Mouse (Mus musculus): ENCODE data around the gene Akap11.
"Not testable (repeated sequence)": the region's sequence is repeated elsewhere in the genome, so short reads cannot be mapped to it uniquely, and the experiment has no call there.

Akap11 gene

DNA sequence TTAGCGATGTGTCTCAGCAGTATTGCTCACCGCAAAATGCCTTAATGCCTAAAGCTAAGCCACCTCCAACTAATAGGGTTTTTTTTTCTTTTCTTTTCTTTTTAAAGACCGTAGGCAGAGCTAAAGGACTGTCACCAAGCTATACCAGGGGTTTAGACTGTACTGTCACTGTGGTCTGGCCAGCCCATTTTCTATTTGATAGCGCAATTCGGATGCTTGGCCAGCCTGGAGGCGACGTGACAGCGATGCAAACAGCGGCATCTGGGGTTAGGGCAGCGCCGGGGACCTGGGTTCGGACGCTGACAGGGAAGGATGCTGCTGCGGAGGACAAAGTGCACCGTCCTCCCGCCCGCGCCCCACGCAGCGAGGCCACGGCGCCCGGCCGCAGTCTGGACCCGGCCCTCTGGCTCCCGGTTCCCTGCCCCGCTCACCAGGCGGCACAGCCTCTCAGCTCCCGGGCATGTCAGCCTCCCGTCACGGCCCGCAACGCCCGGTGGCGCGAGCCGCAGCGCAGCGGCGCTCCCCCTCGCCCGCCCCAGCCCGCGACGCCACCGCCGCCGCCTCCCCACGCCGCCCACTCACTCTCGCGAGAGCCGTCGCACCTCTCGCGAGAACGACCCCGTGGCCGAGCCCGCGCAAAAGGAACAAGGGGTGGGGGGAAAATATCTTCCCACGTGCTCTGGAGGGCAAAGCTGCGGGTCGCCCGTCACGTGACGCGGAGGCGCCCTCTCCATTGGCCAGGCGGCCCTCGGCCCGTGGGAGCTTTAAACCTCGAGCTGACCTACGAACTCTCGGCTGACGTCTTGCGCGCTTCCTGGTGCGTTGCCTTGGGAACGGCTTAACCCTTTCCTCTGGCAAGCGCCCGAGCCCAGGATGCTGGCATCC is at the start of gene Akap11:
Gene Akap11, minus strand, starts transcription at position 528 of the 885 bp plus-strand sequence.
- peak; percentile 91 for DNase-seq

DNA sequence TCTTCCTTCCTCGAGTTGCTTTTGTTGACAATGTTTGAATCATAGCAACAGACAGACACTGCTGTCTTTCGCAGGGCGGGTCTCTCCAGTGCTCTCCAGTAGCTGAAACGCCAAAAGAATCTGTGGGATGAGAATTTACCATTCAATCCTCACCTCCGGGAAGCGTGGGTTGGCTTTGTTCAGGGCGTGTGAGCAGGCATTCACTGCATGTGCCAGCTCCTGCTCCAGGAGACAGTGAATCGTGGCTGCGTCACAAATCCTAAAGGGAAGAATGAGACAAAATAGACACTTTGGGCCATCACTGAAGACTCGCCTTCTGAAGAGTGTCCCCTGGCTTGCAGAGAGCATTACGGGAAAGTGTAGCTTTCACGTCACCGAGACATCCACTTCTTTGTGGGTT is 47.6 kb upstream of the Akap11 start:
- no peak for DNase-seq

DNA sequence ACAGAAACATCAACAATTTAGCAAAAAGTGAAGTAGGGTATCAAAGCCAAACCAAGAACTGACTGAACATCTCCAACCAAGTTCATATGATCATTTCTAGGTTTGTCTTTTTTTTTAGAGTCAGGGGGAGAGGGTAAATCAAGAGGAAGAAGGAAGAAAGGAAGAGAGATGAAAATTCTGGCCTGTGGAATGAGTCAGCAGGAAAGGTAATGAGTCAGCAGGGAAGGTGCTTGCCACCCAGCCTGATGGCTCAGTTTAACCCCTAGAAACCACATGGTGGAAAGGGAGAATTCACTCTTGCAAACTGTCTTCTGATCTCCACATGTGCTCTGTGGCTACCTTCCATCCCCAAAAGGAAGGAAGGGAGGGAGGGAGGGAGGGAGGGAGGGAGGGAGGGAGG is 46.6 kb upstream of the Akap11 start:
- DNase-seq: no peak

DNA sequence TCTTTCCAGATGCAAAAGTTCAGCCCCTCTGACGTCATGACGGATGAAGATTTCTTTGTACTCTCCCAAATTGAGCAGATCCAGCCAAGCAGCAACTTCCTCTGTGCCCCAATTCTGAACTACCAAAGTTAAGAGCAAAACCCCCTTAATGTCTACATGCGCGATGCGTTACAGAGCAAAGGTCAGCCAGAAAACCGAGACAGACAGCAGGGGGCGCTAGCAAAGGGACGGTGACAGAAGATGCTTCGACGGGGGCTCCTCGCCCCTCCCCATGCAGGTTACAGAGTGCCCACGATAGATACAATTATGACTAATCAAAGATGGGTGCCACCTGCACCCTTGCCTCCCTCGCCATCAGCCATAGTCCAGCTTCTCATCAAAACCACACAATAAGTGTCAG is 39.3 kb upstream of the Akap11 start:
- no peak for DNase-seq

DNA sequence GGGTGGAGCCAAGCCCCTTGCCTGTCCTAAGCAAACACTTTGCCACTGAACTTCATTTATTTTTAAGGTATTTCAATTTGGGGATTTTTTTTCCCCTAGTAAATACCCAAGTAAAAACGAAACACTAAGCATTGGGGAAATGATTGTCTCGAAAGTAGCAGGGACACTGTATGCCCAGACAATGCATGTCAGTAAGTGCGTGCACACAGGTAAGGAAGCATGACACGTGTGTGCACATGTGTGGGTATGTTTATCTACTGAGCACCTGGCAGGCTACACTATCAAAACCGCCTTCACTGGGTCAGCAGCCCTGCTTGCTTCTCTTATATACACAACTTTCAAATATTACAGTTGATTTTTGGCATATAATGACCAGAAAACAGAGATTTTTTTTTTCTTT is 31.8 kb upstream of the Akap11 start:
- DNase-seq: no peak

DNA sequence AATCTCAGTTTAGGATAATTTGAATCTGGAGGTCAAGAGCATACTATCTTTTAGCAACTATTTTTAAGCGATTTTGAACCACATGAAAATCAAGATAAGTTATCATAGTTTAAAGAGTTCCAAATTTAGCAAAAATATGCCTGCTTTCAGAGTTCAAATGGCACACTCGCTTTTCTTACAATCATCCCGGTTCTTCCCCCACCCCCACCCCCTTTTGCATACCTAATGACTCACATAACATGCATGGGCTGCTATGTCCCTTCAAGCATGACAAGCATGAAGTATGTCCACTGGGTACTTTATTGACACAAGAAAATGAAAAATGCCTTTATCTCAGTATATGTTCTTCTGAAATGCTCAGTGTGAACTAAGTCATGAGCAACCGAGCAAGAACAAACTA is 29.8 kb upstream of the Akap11 start:
- no peak for DNase-seq

DNA sequence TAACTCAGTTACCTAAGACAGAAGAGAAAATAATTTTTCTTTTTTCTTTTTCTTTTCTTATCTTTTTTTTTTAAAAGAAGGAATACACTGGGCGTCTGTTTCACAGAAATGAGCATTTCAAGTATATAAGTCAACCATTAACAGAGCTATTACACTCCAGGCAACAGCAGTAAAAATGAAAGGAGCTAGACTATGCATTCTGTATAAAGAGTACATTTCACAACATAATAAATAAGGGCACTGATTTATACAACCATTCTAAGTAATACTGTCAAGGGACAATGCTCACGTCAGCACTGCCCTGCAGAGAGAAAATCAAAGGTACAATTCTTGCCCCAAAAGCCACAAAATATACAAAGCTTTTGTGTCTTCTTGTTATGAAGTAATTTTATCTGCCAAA is 27.7 kb upstream of the Akap11 start:
- DNase-seq: no peak

DNA sequence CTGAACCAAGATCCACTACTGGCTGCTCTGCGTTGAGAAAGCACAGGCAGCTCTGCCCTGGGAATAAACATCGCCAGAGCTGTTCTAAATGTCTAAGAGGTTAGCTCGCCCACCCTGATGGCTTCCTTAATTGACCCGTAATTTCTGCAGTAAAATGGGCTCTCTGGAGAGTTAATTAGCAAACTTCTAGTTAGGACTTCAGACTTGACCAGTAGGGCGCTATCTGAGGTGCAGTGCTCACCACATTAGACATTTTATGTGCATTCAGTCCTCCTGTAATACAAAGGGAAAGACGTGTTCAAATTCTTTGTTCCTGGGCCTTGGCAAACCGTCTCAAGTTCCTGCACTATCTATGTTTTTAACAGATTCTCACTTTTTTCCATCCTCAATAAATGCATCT is 26.6 kb upstream of the Akap11 start:
- no peak for DNase-seq

DNA sequence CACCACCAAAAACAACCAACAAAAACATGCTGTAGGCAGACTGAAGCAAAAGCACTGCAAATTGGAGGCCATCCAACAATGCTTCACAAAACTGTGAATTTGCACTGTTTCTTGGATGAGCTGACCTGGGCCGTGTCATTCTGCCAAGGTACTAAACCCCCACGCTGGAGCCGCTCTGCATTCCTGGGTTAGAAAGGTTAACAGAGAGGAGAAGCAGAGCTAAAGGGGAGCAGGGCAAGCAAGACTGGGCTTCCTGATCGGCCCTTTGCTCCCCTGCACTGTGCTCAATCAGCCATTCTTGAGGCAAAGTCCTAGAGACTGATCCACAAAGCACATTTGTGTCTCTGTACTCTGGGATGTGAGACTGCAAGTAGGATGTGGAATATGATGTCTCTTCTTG is 25.5 kb upstream of the Akap11 start:
- no peak for DNase-seq

DNA sequence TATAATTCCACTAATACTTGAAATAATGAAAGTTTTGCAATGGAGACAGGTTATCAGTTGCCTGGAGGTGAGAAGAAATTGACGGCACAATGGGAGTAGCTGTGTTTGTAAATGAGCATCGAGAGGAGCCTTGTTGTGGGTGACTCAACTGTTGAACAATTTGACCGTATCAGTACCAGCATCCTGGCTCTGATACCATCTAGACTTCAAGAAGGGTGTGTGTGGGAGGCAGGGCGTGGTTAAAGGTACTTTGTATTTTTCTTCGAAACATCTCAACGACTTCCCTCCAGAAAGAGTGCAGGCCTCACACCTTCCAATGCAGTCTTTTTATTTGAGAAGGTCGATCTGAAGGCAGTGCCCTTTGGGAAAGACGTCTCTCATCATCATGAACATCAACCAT is 22.4 kb upstream of the Akap11 start:
- DNase-seq: no peak

DNA sequence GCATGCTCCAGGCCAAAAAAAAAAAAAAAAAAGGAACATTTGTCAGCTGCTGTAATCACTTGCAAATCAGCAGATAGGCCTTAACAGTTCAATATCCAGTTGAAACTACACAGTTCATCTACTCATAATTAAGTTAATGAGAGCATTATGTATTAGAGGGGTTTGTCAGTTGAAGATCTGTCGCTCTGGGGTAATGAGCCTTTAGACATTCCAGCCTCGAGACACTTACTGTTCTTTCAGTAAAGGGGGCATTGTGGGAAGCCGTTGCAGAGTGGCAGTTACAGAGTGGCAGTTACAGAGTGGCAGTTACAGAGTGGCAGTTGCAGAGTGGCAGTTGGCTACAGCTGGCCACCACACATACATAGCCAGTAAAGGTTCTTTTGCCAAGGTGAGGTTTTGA is 18.2 kb upstream of the Akap11 start:
- not testable (repeated sequence) for DNase-seq

DNA sequence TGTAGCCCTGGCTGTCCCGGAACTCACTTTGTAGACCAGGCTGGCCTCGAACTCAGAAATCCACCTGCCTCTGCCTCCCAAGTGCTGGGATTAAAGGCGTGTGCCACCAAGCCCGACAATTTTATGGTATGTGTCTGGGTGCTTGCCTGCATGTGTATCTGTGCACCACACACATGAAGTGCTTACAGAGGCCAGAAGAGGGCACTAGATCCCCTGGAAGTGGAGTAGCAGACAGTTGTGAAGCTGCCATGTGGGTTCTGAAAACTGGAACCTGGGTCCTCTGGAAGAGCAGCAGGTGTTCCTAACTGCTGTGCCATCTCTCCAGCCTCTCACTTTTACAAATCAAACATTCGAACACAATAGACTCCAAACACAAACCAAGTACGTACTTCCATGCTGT is 17.1 kb upstream of the Akap11 start:
- no peak for DNase-seq

DNA sequence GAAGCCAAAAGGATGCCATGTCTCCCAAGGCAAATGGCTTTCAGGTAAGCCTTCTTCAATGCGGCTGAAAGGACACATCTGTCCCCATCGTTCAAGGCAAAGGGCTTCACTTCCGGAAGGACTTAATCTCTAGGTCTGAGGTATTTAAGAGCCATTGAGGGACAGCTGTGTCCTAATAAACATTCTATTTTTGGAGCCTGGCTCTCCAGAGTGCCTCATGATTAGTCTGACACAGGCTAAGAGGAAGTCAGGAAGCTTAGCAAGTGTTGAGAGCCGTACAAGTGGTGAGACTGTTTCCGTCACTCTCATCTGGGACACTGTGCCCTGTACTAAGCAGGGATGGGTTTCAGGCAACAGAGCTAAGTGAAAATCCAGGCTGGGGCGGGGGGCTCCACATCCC is 12.2 kb upstream of the Akap11 start:
- peak; percentile 23 for DNase-seq

DNA sequence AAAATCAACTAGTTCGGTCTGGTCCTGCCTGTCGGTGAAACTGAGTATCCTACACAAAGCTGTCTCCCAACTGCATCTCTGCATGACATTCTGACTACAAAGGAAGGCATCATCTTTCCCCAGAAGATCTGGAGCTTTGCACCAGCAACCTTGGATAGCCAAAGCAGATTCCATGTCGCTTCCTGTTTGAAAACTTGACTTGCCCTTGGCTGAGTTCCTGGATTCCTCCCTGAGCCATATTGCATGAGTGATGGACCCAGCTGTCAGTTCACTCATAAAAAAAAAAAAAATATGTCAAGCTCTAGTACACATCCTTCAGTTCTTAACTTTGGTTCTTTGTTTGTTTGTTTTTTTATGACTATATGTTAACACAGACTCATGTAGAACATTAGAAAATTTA is 4.7 kb upstream of the Akap11 start:
- DNase-seq: no peak

DNA sequence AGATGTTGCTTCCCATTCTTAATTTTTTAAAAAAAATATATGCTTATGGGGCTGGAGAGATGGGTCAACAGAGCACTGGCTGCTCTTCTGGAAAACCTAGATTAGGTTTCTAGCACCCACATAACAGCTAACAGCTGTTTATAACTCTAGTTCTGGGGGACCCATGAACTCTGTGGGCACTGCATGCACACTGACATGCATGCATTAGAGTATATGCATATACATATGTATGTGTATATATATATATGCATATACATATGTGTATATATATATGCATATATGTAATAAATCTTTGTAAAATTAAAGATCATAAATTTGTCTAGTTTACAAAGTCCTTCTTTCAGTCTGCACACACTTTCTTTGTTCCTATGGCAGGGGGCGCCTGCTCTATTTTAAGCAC is 3.2 kb upstream of the Akap11 start:
- DNase-seq: no peak

DNA sequence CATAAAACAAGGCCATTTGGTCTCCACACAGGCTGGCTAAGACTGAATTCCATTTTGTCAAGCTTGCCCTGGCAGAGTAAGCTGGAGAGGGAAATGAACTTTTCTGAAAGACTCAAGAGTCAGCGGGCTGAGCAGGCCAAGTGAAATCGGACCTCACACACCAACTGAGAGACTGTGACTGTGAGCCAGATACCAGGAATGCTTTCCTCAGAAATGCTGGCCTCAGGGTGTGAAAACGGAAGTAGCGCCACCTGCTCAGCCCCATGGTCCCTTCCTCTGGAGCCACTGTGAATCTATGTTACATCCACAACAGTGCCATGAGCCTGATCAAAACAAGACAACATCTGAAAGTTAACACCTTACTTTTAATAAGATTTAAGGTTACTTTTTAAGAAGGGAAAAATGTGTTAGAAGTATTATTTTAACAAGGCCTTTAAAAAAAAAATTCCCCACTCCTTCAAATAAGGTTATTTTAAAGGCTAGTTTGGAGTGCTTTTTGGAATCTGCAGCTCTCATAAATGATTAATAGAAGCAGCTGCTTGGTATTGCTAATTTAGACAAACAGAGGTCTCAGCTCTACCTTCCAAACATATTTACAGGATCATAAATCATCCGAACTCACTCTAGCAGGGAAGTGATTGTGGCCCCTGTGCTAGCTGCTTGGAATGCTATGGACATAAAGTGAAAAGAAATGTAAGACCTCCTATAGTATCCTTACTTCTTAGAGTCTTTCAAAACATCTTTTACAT is 2.1 kb upstream of the Akap11 start:
- no peak for DNase-seq

DNA sequence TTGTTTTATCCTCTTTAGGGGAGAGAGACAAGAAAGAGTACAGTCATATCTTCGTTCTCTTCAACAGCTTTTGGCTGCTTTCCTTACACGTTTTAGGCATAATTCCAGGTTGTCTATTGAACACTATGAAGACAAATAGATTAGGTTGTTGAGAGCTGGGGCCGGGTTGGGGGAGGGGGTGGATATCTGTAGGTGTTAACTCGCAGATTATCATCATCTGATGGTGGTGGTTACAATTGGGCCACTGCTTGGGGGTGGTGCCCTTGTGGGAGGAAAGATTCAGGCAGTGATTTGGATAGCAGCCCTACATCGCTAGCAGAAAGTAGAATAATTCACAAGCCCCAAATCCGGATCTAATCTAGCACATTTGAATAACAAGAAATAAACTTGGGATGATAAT is 943 bp upstream of the Akap11 start:
- DNase-seq: no peak

DNA sequence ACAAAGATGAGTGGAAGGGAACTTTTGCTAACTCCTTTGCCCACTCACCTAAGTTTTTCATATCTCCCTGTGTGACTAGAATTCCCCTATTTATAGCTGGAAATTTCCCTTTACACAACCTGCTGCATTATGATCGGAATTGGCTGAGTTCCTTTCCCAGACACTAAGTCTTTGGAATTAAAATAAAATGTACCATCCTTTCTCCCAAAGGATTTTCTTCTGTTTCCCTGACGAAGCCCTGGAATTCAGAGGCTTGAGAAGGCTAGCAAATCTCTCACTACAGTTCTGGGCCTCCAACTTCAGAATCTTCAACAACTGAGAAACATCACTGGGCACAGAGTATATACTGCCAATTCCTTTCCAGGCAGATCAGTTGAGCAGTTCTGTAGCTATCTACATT is 1.2 kb downstream of the Akap11 start:
- DNase-seq: no peak

DNA sequence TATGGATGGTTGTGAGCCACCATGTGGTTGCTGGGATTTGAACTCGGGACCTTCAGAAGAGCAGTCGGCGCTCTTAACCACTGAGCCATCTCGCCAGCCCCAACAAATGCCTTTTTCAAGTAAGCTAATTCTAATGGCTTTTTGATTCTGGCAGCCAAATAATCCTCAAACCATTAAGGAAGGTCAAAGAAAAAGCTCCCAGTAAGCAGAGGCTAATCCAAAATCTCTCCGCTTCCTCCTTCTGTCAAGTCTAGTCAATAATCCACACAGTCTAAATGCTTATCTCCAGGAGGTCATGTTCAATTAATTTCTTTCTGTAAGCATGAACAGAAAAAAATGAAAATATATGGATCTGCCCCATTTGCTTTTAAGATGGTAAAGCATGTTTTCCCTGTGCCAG is 2.0 kb downstream of the Akap11 start:
- DNase-seq: no peak

DNA sequence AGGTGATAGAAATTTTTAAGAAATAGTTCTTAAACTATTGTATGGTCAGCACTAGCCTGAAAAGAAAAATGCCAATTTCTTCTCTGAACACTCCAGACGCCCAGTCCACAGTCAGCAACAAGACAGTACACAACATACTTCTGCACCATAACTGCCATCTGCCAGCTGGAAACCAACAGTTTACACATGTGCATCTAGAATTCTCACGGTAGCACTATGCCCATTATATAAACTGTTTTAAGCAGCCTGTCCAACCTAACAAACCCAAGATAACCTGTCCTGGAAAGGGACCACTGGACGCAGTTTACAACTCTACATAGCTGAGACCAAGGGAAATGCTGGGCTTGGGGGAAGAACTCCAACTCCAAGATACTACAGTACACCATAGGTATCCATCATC is 2.9 kb downstream of the Akap11 start:
- DNase-seq: no peak

DNA sequence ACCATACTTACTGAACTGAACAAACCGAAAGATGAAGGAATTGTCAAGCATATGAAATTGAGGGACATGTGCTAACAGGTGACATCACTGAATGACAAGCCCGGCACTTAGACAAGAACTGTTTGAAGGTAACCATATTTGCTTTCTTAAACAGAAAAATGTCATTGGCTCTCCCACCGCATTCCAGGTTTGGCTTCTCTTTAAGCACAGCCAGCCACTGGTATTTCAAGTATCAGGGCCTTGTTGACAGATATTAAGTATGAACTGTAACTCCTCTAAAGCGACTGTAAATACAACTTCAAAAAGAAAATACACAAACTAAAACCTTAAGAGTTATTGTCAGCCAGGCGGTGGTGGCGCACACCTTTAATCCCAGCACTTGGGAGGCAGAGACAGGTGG is 4.3 kb downstream of the Akap11 start:
- DNase-seq: no peak

DNA sequence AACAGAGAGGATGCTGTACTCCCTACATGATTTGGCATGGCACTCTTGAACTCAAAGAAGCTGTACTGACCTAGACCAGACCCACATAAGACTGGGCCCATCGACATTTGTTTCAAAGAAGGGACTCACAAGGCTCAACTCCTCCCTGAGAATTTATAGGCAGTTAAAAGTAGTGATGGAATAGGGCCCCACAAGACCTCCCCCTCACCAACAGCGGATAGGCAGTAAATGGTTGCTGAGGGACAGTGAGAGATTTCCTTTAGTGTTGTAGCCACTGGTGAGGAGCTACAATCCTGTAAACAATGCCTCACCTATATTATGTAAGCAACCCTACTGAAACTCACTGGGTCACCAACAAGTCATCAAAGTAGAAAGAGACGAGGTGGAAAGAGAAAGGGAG is 6.4 kb downstream of the Akap11 start:
- no peak for DNase-seq

DNA sequence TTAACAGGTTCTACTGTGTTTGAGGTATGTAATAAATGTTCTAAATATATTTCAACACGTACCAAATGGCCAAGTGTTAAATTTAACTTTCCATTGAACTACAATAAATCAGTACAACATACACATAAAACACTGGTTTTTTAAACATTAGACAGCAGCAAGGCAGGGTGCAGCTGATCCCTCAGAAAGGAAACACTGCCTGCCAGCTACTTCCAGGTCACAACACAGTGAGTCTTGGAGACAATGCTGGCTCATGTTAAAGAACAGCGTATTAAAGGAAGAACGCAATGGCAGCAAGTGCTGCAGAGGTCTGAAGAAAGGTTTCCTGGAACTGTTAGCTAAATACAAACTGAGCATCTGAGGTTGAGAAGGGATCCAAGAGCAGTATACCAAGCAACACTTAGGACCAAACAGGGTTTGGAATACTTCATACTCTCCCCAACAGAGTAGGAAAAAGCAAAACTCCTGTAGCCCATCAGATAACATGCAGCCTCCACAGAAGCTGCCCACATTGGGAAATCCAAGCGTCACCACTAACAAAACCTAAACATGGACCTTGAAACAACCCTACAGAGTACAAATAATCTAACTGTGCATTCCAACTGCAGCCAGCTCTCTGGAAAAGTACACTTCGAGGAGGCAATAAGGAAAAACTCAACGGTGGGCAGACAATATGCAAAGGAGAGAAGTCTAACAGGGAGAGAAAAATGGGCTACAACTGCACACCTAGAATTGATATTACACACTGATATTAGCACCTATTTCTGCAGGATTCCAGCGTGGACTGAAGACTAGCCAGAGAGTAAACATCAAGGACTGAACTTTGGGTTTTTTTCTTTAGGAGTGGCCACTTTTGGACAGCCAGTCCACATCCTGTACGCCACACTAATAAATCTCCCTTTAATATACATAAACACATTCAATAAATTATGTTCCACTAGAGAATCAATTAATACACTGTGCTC is 7.9 kb downstream of the Akap11 start:
- DNase-seq: no peak
